Mouse (Mus musculus): ENCODE measurements at regions not wholly inside any gene's neighbourhood (a gene's known extent, or its start where the extent isn't known, plus 50 kb on each side); places are given as distances from the start of the nearest gene placed in this dataset.

- DNase-seq (ENCODE audit: low read depth): no peak
These were observed 123.0 kb upstream of the Ap5m1 start for GRCm38 (mm10) chr14:48942882-48943281.

GRCm38 (mm10) chr14:48930886-48931285, 135.0 kb upstream of the Ap5m1 start:
- DNase-seq (ENCODE audit: low read depth): no peak

GRCm38 (mm10) chr14:48925870-48926269, 140.0 kb upstream of the Ap5m1 start:
- DNase-seq (ENCODE audit: low read depth): no peak

GRCm38 (mm10) chr14:48909420-48909819, 156.5 kb upstream of the Ap5m1 start:
- no peak for DNase-seq (ENCODE audit: low read depth)

- DNase-seq (ENCODE audit: low read depth): no peak
These were observed 157.8 kb upstream of the Ap5m1 start for GRCm38 (mm10) chr14:48907991-48908698.

GRCm38 (mm10) chr14:48907403-48907973, 158.4 kb upstream of the Ap5m1 start:
- DNase-seq (ENCODE audit: low read depth): no peak

- no peak for DNase-seq (ENCODE audit: low read depth)
These were observed 158.9 kb upstream of the Ap5m1 start for GRCm38 (mm10) chr14:48906956-48907355.

- DNase-seq (ENCODE audit: low read depth): no peak
These were observed 161.3 kb upstream of the Ap5m1 start for GRCm38 (mm10) chr14:48904576-48904975.

- DNase-seq (ENCODE audit: low read depth): no peak
These were observed 162.4 kb upstream of the Ap5m1 start for GRCm38 (mm10) chr14:48903526-48903925.

- no peak for DNase-seq (ENCODE audit: low read depth)
These were observed 165.7 kb upstream of the Ap5m1 start for GRCm38 (mm10) chr14:48900201-48900600.

- DNase-seq (ENCODE audit: low read depth): no peak
These were observed 168.8 kb upstream of the Ap5m1 start for GRCm38 (mm10) chr14:48897140-48897539.

GRCm38 (mm10) chr14:48896235-48896634, 169.7 kb upstream of the Ap5m1 start:
- DNase-seq (ENCODE audit: low read depth): no peak

- no peak for DNase-seq (ENCODE audit: low read depth)
These were observed 174.7 kb upstream of the Ap5m1 start for GRCm38 (mm10) chr14:48891216-48891615.

- no peak for DNase-seq (ENCODE audit: low read depth)
These were observed 176.9 kb upstream of the Ap5m1 start for GRCm38 (mm10) chr14:48888954-48889353.

- DNase-seq (ENCODE audit: low read depth): no peak
These were observed 185.9 kb upstream of the Ap5m1 start for GRCm38 (mm10) chr14:48880041-48880440.

GRCm38 (mm10) chr14:48877998-48878657, 187.8 kb upstream of the Ap5m1 start:
- no peak for DNase-seq (ENCODE audit: low read depth)

GRCm38 (mm10) chr14:48871313-48871712, 194.6 kb upstream of the Ap5m1 start:
- no peak for DNase-seq (ENCODE audit: low read depth)

GRCm38 (mm10) chr14:48869956-48870355, 195.9 kb upstream of the Ap5m1 start:
- DNase-seq (ENCODE audit: low read depth): no peak

- no peak for DNase-seq (ENCODE audit: low read depth)
These were observed 181.8 kb upstream of the Otx2 start for GRCm38 (mm10) chr14:48855453-48855852.

- peak; percentile 17 for DNase-seq (ENCODE audit: low read depth)
These were observed 180.7 kb upstream of the Otx2 start for GRCm38 (mm10) chr14:48854188-48854924.

- no peak for DNase-seq (ENCODE audit: low read depth)
These were observed 180.0 kb upstream of the Otx2 start for GRCm38 (mm10) chr14:48853479-48854187.

GRCm38 (mm10) chr14:48852787-48853186, 179.2 kb upstream of the Otx2 start:
- DNase-seq (ENCODE audit: low read depth): no peak

Data from c-Kit-positive CD71-positive TER-119-negative erythroid progenitor cells, embryonic 14.5 days (primary cell).